26 mouse cellular contexts compared by ENCODE assay signal in genomic region chr10:130234576-130234975, GRCm38 (mm10). TPM values are rescaled to one million over a fixed set of nuclear protein-coding genes. Genes with fewer than 3 reads are reported as not detected.
DNase-seq lines count a peak whose midpoint lies in the region; ATAC-seq and TF ChIP-seq lines count a peak whose summit lies in the region.
"Had no signal": no experiment of that assay in that cellular context is flagged by ENCODE, and none has a peak within 500 bp of the region (broad histone marks: within the 10 kb centered on the region; RNA-seq: fewer than 3 reads in every experiment).

No protein-coding gene starts in this region.

- no peak overlapping the region for H3K4me3 ChIP-seq in hindbrain, embryonic 11.5 days (ENCODE audit: low read depth, low read length)
- H3K4me3 ChIP-seq in hindbrain, embryonic 13.5 days, result no peak overlapping the region
- no peak overlapping the region for H3K4me3 ChIP-seq in midbrain, embryonic 12.5 days
- H3K4me3 ChIP-seq in midbrain, postnatal 0 days (ENCODE audit: low read depth, low read length), result no peak overlapping the region
- H3K4me3 ChIP-seq: embryonic facial prominence, embryonic 12.5 days; forebrain, embryonic 13.5 days; heart, embryonic 13.5 days; hindbrain, embryonic 15.5 days had no signal

- H3K36me3 ChIP-seq in hindbrain, embryonic 11.5 days (ENCODE audit: control insufficient read depth, insufficient read depth, low read length), result no peaks in the 10 kb centered on the region
- no peaks in the 10 kb centered on the region for H3K36me3 ChIP-seq in hindbrain, embryonic 13.5 days
- H3K36me3 ChIP-seq in midbrain, embryonic 12.5 days, result no peaks in the 10 kb centered on the region
- no peaks in the 10 kb centered on the region for H3K36me3 ChIP-seq in midbrain, postnatal 0 days (ENCODE audit: insufficient read depth, low read length)
- H3K36me3 ChIP-seq: embryonic facial prominence, embryonic 12.5 days; G1E; heart, embryonic 13.5 days; hindbrain, embryonic 15.5 days had no signal

- peak; percentile 21 for DNase-seq in embryo, embryonic 10 days (ENCODE audit: low spot score)
- DNase-seq in embryo, embryonic 9.5 days (ENCODE audit: extremely low spot score), result no peak
- DNase-seq in hindbrain, embryonic 11.5 days (ENCODE audit: low spot score), result peak; percentile 55
- no peak for DNase-seq in midbrain, postnatal 0 days (ENCODE audit: low spot score)
- peak; percentile 28 for DNase-seq in embryo, embryonic 11 days
- DNase-seq: adrenal gland, adult 8-10 months; B cell, adult 2 months; cerebellum, adult 11-12 months; cerebellum, adult 9-10 months; cerebellum, postnatal 25 days; gastrocnemius, postnatal 36 days; heart, adult 11 months; heart, postnatal 36 days had no signal

- H3K4me2 ChIP-seq in hindbrain, embryonic 11.5 days (replicated peaks; ENCODE audit: low read depth, low read length), result no peak overlapping the region
- H3K4me2 ChIP-seq in hindbrain, embryonic 13.5 days, result no peak overlapping the region
- no peak overlapping the region for H3K4me2 ChIP-seq in midbrain, embryonic 12.5 days (replicated peaks)
- H3K4me2 ChIP-seq in midbrain, postnatal 0 days (ENCODE audit: low read depth, low read length, poor library complexity, severe bottlenecking), result no peak overlapping the region
- H3K4me2 ChIP-seq: embryonic facial prominence, embryonic 12.5 days; forebrain, embryonic 13.5 days; heart, embryonic 13.5 days; hindbrain, embryonic 15.5 days had no signal

- H3K27ac ChIP-seq in hindbrain, embryonic 11.5 days (ENCODE audit: low read depth, low read length), result no peak overlapping the region
- H3K27ac ChIP-seq in hindbrain, embryonic 13.5 days, result no peak overlapping the region
- no peak overlapping the region; the same call in 1 of the 2 replicates for H3K27ac ChIP-seq in midbrain, embryonic 12.5 days (replicated peaks)
- no peak overlapping the region for H3K27ac ChIP-seq in midbrain, postnatal 0 days (ENCODE audit: low read depth, low read length)
- H3K27ac ChIP-seq: embryonic facial prominence, embryonic 12.5 days; forebrain, embryonic 13.5 days; heart, embryonic 13.5 days; hindbrain, embryonic 15.5 days had no signal

- 35% methylated on average over 1 of the region's 1 CpGs for WGBS in hindbrain, embryonic 11.5 days
- 33% methylated on average over 1 of the region's 1 CpGs for WGBS in hindbrain, embryonic 13.5 days
- WGBS in midbrain, embryonic 12.5 days, result 33% methylated on average over 1 of the region's 1 CpGs
- 43% methylated on average over 1 of the region's 1 CpGs for WGBS in midbrain, postnatal 0 days

- peak; percentile 75 for ATAC-seq in hindbrain, embryonic 11.5 days (ENCODE audit: low FRiP score)
- ATAC-seq in hindbrain, embryonic 13.5 days (ENCODE audit: low FRiP score), result no peak
- peak; percentile 78; the same call in 1 of the 2 replicates for ATAC-seq in midbrain, embryonic 12.5 days (ENCODE audit: low FRiP score, low read depth)
- ATAC-seq in midbrain, postnatal 0 days (ENCODE audit: low FRiP score), result no peak
- ATAC-seq: CD4-positive, CD25-positive, alpha-beta regulatory T cell, adult 4 months; forebrain, embryonic 13.5 days had no signal

- H3K9ac ChIP-seq in hindbrain, embryonic 11.5 days (ENCODE audit: low read depth, low read length), result no peak overlapping the region
- H3K9ac ChIP-seq in hindbrain, embryonic 13.5 days, result no peak overlapping the region
- H3K9ac ChIP-seq in midbrain, embryonic 12.5 days (replicated peaks), result no peak overlapping the region
- no peak overlapping the region for H3K9ac ChIP-seq in midbrain, postnatal 0 days (replicated peaks; ENCODE audit: low read length, poor library complexity, severe bottlenecking)
- H3K9ac ChIP-seq: embryonic facial prominence, embryonic 12.5 days; forebrain, embryonic 13.5 days; heart, embryonic 13.5 days; hindbrain, embryonic 15.5 days had no signal

- H3K4me1 ChIP-seq in hindbrain, embryonic 11.5 days (replicated peaks; ENCODE audit: control insufficient read depth, insufficient read depth, low read length), result 0 out of 2 replicates have a peak, but pooled peaks cover 2% of the 10 kb centered on the region
- no peaks in the 10 kb centered on the region; the same call in 1 of the 2 replicates for H3K4me1 ChIP-seq in hindbrain, embryonic 13.5 days (replicated peaks)
- peaks cover 6% of the 10 kb centered on the region for H3K4me1 ChIP-seq in midbrain, embryonic 12.5 days
- no peaks in the 10 kb centered on the region for H3K4me1 ChIP-seq in midbrain, postnatal 0 days (ENCODE audit: insufficient read depth, low read length)
- H3K4me1 ChIP-seq: embryonic facial prominence, embryonic 12.5 days; heart, embryonic 13.5 days; hindbrain, embryonic 15.5 days had no signal

- no peak for TF ChIP-seq CTCF in midbrain, postnatal 0 days (IDR thresholded peaks at IDR 0.05)

- no peaks in the 10 kb centered on the region for H3K9me3 ChIP-seq in hindbrain, embryonic 11.5 days (ENCODE audit: control insufficient read depth, low read length)
- H3K9me3 ChIP-seq in hindbrain, embryonic 13.5 days, result no peaks in the 10 kb centered on the region
- no peaks in the 10 kb centered on the region for H3K9me3 ChIP-seq in midbrain, embryonic 12.5 days
- H3K9me3 ChIP-seq in midbrain, postnatal 0 days (ENCODE audit: low read length), result no peaks in the 10 kb centered on the region
- H3K9me3 ChIP-seq: embryonic facial prominence, embryonic 12.5 days; forebrain, embryonic 13.5 days; G1E; heart, embryonic 13.5 days; hindbrain, embryonic 15.5 days had no signal

- H3K27me3 ChIP-seq in hindbrain, embryonic 11.5 days (ENCODE audit: control insufficient read depth, insufficient read depth, low read length), result no peaks in the 10 kb centered on the region
- no peaks in the 10 kb centered on the region for H3K27me3 ChIP-seq in hindbrain, embryonic 13.5 days
- no peaks in the 10 kb centered on the region for H3K27me3 ChIP-seq in midbrain, embryonic 12.5 days
- H3K27me3 ChIP-seq in midbrain, postnatal 0 days (ENCODE audit: insufficient read depth, low read length), result no peaks in the 10 kb centered on the region
- H3K27me3 ChIP-seq: embryonic facial prominence, embryonic 12.5 days; forebrain, embryonic 13.5 days; heart, embryonic 13.5 days; hindbrain, embryonic 15.5 days had no signal

RNA-seq across cellular contexts. Expression of gene Olfr827, which starts 20.4 kb away (rescaled TPM):
- not detected in 2 replicates for polyA plus RNA-seq in hindbrain, embryonic 11.5 days (2014; fragmentation: Nextera tagmentation; extraction: Ambion mirVana)
- not detected in 2 replicates for polyA plus RNA-seq in hindbrain, embryonic 13.5 days (2015; fragmentation: Nextera tagmentation; extraction: Ambion mirVana)
- polyA plus RNA-seq in midbrain, embryonic 12.5 days (2016; fragmentation: Nextera tagmentation; extraction: Ambion mirVana), result not detected in 2 replicates
- total RNA-seq in midbrain, postnatal 0 days (2014; rRNA removed), result not detected in 2 replicates
- not detected in 2 replicates for polyA plus RNA-seq in midbrain, postnatal 0 days (2015; fragmentation: Nextera tagmentation; extraction: Ambion mirVana)
- total RNA-seq: adrenal gland, adult 8-10 months; adrenal gland, postnatal 4 days; gastrocnemius, adult 8-10 months; gastrocnemius, postnatal 36 days; heart, postnatal 36 days had no signal
- polyA plus RNA-seq: CD4-positive, CD25-positive, alpha-beta regulatory T cell, adult 4 months; cortical plate, adult 2 months; embryonic facial prominence, embryonic 12.5 days; forebrain, embryonic 13.5 days; G1E; heart, embryonic 13.5 days; heart, postnatal 0 days; hindbrain, embryonic 15.5 days; intestine, embryonic 14.5 days had no signal

RNA-seq across cellular contexts. Expression of gene Neurod4, which starts 45.5 kb away (rescaled TPM):
- polyA plus RNA-seq in hindbrain, embryonic 11.5 days (2014; fragmentation: Nextera tagmentation; extraction: Ambion mirVana), result 22.3 and 23.3 TPM in 2 replicates
- 2.7 and 6.7 TPM in 2 replicates for polyA plus RNA-seq in hindbrain, embryonic 13.5 days (2015; fragmentation: Nextera tagmentation; extraction: Ambion mirVana)
- 11.6 and 14.8 TPM in 2 replicates for polyA plus RNA-seq in midbrain, embryonic 12.5 days (2016; fragmentation: Nextera tagmentation; extraction: Ambion mirVana)
- total RNA-seq in midbrain, postnatal 0 days (2014; rRNA removed), result 0.47 and 0.77 TPM in 2 replicates
- polyA plus RNA-seq in midbrain, postnatal 0 days (2015; fragmentation: Nextera tagmentation; extraction: Ambion mirVana), result 0.12 and 0.52 TPM in 2 replicates
- total RNA-seq: gastrocnemius, adult 8-10 months; gastrocnemius, postnatal 36 days; heart, postnatal 36 days had no signal
- polyA plus RNA-seq: CD4-positive, CD25-positive, alpha-beta regulatory T cell, adult 4 months; G1E; heart, embryonic 13.5 days; heart, postnatal 0 days; intestine, embryonic 14.5 days had no signal

RNA-seq across cellular contexts. Expression of gene Olfr826, which starts 50.6 kb away (rescaled TPM):
- polyA plus RNA-seq in hindbrain, embryonic 11.5 days (2014; fragmentation: Nextera tagmentation; extraction: Ambion mirVana), result not detected in 2 replicates
- polyA plus RNA-seq in hindbrain, embryonic 13.5 days (2015; fragmentation: Nextera tagmentation; extraction: Ambion mirVana), result not detected in 2 replicates
- polyA plus RNA-seq in midbrain, embryonic 12.5 days (2016; fragmentation: Nextera tagmentation; extraction: Ambion mirVana), result not detected in 2 replicates
- not detected in 2 replicates for total RNA-seq in midbrain, postnatal 0 days (2014; rRNA removed)
- not detected in 2 replicates for polyA plus RNA-seq in midbrain, postnatal 0 days (2015; fragmentation: Nextera tagmentation; extraction: Ambion mirVana)
- total RNA-seq: adrenal gland, adult 8-10 months; adrenal gland, postnatal 4 days; gastrocnemius, adult 8-10 months; gastrocnemius, postnatal 36 days; heart, postnatal 36 days had no signal
- polyA plus RNA-seq: CD4-positive, CD25-positive, alpha-beta regulatory T cell, adult 4 months; cortical plate, adult 2 months; embryonic facial prominence, embryonic 12.5 days; forebrain, embryonic 13.5 days; G1E; heart, embryonic 13.5 days; heart, postnatal 0 days; hindbrain, embryonic 15.5 days; intestine, embryonic 14.5 days had no signal

Comparison
In these comparisons a context has a peak if more than half of its experiments do, and no peak if none do; other contexts are left out.
1. DNase-seq: peak in embryo, embryonic 10 days (single experiment), hindbrain, embryonic 11.5 days (single experiment) and embryo, embryonic 11 days (single experiment); none in embryo, embryonic 9.5 days (single experiment) and midbrain, postnatal 0 days (single experiment).
2. ATAC-seq: peak in hindbrain, embryonic 11.5 days (single experiment) and midbrain, embryonic 12.5 days (single experiment); none in hindbrain, embryonic 13.5 days (single experiment) and midbrain, postnatal 0 days (single experiment).